Mouse (Mus musculus): ENCODE results near the gene Gm4744.
"Not testable (repeated sequence)": the region's sequence is repeated elsewhere in the genome, so short reads cannot be mapped to it uniquely, and the experiment has no call there.

Gene Gm4744

GRCm38 (mm10) chr6:40951770-40952169, at the start of gene Gm4744:
TSS of gene Gm4744 (minus strand) at chr6:40951870.
- DNase-seq (ENCODE audit: extremely low spot score, low read depth, low spot score) = no peak

DNA sequence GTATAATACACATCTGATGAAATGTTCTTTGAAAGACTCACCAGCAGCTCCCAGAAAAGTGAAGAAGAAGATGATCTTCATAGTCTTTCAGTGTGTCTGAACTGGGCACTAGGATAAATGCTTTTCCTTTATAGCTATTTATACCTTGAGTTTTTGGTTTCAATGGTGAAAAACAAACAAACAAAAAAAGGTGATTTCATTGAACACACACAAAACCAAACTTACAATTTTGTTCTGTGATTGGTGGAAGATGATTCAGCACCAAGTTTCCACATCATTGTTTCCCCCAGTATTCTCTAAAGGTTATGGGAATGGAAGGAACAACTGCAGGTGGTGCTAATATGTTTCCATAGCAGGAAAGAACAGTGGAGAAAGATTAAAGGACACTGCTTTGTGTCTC, 47.7 kb upstream of the Gm4744 start, which contains the start of gene Gm2663:
Gene Gm2663 (minus strand): TSS at position 101 of the 400 bp plus-strand sequence.
- DNase-seq (ENCODE audit: extremely low spot score, low read depth, low spot score) = not testable (repeated sequence)

- DNase-seq (ENCODE audit: extremely low spot score, low read depth, low spot score) = not testable (repeated sequence)
These were observed 12.8 kb upstream of the Gm4744 start, which contains the start of gene 1810009J06Rik for GRCm38 (mm10) chr6:40964454-40964853. TSS of gene 1810009J06Rik (plus strand) at chr6:40964754.

DNA sequence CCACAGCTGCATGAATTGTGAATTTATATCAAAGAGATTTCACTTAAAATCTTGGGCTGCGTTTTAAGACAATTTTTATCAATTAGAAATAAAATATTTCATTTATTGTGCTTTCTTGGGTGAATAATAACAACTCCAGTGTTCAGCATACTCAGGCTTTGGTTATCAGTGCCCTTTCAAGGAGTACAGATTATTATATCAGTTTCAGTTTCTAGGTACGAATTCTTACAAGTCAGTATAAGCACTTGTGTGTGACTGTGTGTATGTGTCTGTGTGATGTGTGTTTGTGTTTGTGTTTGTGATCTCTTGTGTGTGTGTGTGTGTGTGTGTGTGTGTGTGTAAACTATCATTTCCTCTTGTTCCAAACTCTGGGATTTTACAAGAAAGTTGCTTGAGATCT, 2.0 kb upstream of the Gm4744 start:
- no peak for DNase-seq (ENCODE audit: extremely low spot score, low read depth, low spot score)

- no peak for DNase-seq (ENCODE audit: extremely low spot score, low read depth, low spot score)
These were observed 11.2 kb downstream of the Gm4744 start, which contains the start of gene 1700074P13Rik for GRCm38 (mm10) chr6:40940457-40940856. TSS of gene 1700074P13Rik (minus strand) at chr6:40940557.

DNA sequence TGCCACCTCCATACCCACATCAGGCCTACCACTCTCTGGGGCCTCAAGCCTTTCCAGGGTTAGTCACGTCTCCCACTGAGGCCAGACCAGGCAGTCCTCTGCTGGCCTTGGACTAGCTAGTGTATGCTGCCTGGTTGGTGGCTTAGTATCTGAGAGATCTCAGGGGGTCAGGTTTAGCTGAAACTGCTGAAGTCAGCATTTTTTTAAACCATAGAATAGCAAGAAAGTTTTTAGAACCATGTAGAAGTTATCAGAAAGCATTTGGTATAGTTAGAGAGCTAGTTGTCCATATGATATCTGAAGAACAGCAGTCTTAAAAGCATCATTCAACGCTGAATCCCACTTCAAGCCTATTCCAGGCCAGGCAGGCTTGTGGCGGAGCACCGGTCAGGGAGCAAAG, 31.7 kb downstream of the Gm4744 start:
- no peak for DNase-seq (ENCODE audit: extremely low spot score, low read depth, low spot score)

GRCm38 (mm10) chr6:40900287-40900686, 51.4 kb downstream of the Gm4744 start, which contains the start of gene Prss58:
TSS of gene Prss58 (minus strand) at chr6:40900387.
- DNase-seq (ENCODE audit: extremely low spot score, low read depth, low spot score) = no peak

Data from hindlimb bud, embryonic 11.5 days (tissue).